Mouse (Mus musculus) cerebellum, adult 9-10 months (tissue): ENCODE results near the gene Clec2e.
"Not testable (repeated sequence)": the region's sequence is repeated elsewhere in the genome, so short reads cannot be mapped to it uniquely, and the experiment has no call there.

ENCODE experiments used
- DNase-seq: peaks from one replicate; pipeline ENCODE4 v3.0.0; 2022

The Clec2e gene

DNA sequence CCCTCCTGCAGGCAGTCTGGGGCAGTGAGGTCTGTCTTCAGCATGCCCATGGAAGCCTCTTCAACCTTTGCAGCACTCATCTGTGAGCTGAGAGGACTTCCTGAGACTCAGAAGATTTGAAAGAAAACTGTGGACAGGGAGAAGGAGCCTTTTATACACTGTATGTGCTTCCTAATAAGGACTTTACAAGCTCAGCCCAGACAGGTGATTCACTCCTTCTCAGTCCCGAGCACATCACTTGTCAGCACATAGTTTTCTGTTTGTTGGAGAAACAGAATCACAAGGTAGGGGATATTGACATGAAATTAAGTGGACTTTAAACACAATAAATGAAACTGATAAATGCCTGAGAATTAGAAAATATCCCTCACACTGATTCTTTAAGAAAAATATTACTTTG is at the start of gene Clec2e:
TSS of gene Clec2e (minus strand) at position 120 of the 400 bp plus-strand sequence.
- not testable (repeated sequence) for DNase-seq

DNA sequence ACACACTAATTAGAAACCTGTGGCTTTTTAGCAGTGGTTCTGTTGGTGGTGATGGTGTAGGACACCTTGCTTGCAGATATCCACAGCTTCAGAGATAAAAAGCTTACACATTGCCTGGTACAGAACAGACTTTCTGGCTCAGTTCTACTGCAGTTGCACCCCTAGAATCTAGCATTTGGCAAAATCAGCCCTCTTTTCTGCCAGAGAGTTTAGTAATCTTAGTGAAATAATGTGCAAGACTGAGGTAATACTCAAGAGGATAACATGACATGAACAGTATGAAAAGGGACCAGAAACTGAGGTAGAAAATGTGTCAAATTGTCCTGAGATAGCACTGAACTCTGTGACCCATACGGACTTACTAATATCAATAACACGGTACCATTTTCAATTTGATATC is 46.1 kb upstream of the Clec2e start:
- DNase-seq, result no peak

DNA sequence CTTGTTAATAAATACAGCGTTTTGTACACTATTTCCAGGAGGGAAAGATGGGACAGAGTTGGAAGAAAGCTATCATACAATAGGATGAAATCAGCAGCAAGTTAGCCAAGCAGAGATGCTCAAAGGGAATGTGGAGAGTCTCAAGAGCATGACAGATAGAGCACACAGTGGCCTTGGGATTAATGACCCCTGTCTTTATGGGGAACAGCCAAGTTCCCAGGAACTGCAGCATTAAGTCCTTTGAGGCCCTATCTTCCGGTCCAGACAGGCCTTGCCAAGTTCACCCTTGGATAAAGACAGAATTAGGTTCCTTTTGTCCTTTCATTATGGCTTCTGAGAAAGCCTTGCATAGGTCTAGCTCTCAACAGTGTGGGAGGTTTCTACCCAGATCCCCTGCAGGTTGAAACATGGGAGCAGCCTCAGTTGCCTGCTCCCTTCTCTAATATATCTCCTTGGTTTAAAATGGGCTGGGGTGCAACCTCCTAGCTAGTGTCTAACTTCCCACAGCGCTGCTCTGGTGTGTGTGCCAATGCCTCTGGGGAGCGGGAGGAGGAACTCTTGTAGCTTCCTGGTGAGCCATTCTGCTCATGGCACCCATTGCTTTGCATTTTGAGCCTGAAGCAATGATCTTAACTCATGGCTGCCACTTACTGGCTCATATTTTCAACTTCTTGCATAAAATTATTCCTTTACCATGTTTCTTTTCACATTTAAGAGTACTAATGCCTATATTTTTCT is 32.1 kb upstream of the Clec2e start:
- no peak for DNase-seq

DNA sequence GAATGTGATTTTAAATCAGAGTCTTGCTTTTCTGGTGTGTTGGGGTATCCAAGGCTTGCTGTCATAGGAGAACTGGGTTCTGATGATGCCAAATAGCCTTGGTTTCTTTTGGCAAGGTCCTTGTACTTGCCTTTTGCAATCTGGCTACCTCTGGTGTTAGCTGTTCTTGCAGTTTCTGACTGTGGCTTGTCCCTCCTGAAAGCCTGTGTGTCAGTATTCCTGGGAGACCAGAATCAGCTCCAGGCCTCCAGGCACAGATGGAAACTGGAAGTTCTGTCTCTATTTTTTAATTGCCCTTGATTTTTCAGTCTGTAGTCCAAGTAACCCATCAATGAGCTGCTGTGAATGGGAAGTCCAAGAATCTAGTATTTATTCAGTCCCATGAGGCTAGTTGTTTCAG is 26.1 kb upstream of the Clec2e start:
- no peak for DNase-seq

DNA sequence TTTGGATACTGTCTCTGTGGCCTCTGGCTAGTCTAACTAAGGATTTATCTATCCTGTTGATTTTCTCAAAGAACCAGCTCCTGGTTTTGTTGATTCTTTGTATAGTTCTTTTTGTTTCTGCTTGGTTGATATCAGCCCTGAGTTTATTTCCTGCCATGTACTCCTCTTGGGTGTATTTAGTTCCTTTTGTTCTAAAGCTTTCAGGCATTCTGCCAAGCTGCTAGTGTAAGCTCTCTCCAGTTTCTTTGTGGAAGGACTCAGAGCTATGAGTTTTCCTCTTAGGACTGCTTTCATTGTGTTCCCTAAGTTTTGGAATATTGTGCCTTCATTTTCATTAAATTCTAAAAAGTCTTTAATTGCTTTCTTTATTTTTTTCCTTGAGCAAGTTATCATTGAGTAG is 23.8 kb upstream of the Clec2e start:
- DNase-seq, result not testable (repeated sequence)

DNA sequence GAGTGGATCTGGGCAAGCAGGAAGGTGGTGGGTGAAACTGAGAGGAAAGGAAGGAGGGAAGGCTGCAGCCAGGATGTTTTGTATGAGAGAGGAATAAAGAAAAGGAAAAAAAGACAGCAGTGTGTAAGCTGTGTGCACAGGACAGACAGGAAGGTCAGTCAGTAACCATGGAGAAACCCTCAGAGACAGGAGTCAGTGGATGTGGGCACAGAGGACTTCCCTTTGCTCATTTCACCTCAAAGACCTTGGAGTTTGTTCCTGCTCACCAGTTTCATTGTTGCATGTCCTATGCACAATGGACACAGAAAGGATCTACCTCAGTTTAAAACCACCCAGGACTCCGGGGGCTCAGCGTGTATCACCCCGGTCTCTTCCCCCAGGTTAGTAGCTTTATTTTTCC is 15.5 kb upstream of the Clec2e start:
- no peak for DNase-seq

DNA sequence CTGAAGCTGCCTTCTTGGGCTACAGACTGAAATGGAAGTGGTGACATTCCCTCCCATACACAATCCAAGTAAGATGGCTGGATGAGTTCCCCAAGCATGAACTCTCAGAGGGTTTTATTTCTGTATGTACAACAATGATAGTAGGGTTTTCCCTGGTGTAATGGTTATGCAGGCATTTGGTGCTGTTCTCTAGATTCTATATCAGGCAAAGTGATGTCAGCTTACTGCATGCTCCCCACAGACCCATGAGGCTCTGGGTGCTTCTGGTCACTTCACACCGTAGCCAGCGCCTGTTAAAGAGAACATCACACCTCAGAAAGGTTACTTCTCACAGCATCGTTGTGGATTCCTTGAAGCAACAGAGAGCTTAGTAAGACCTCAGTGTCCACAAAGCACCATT is 13.5 kb upstream of the Clec2e start:
- DNase-seq, result not testable (repeated sequence)

DNA sequence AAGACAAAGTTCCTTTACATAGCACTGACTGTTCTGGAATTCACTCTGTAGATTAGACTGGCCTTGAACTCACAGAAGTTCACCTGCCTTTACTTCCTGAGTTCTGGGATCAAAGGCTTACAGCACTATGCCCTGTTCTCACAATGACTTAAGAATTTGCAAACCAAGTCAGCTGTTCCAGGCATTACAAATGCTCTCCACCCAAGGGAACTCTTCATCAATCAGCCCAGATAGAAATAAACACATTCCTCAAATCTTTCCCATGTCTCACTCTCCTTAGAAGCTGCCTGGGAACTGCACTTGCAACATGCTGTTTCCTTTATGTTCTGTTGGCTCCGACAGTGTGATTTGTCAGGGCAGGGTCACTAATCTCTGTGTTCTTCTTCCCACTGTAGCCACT is 13.1 kb upstream of the Clec2e start:
- DNase-seq, result no peak

DNA sequence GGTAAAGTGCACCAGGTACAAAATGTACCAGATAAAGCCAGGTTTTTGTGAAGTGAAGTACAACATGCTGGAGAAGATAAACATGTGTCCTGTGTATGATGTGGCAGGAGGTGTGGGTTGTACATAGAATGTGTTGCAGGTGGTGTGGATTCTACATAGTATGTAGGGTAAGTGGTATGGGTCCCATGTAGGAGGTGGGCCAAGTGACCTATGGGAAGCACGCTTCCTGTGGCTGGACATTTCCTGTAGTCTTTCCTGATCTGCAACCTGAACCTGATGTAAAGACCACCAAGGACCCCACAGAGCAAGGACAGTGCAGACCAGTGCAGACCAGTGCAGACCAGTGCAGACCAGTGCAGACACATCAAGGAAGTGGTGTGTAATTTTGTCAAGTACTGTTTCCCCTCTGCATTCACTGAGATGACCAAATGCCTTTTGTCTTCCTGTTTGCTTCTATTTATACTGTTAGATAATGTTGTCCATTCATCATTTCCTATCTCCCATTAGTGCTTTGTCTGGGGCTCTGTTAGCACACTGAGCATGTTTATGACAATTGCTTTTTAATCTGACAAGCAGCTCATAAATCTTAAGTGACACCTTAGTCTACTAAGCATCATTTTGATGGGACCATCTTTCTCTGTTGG is 12.4 kb upstream of the Clec2e start:
- DNase-seq, result no peak

DNA sequence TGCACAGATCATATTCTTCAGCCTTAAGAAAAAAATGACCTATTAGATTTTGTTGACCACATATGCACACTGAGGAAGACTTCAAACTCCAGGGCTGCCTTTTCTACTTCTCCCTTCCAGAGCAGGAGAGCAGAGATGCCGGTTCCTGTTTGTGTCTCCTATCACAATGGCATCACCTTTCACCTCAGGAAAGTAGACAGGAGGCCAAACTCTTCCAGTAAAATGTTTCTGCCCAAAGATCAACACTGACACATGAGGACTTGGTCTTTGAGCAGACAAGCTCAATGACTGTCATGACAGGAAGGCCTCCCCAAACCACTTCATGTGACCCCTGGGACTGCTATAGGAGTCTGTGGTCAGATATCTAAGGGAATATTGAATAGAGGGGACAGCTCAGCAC is 11.8 kb upstream of the Clec2e start:
- no peak for DNase-seq

DNA sequence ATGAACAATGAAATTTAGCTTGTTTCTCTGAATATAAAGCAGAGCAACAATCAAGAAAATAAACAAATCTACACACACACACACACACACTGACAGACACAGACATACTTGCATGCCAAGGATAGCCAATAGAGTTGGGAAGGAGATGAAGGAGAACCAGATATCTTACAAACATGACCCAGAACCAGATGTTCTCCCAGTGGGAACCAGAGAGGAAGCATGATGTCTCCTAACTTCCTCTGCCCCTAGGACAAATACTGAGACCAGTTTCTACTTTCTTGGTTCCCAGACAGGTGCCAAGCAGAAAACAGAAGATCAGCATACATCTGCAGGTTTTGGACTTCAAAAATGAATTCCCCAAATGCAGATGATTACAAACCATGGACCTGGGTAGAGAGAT is 7.2 kb upstream of the Clec2e start:
- DNase-seq, result no peak

DNA sequence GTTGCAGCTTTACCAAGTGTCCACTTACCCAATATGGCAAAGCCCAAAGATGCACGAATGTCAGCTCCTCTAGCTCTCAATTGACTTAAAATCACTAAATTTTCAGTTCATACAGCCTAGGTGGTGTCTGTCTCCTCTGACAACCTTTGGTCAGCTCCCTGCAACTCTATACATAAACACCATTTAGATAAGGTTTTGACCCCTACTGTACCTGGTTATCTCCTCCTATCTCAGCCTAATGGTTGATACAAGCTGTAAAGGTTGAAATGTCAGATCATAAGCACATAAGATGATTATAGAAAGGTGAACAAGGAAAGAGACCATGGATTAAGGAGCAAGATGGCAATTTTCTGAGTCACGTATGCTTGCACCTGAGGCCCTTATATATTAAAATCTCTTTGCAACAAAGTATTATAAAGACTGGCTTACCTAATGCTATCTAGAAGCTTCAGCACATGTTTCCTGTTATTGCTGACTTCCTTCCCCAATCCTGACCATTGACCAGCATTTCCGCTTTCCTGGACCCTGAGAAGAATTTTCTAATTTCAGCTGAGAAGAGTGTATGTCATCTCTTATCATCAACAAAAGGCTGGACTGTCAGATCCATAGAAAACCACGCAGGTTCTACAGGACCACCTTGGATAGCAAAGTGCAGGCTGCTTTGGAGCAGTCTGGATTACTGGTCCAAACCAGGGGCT is 2.3 kb upstream of the Clec2e start:
- no peak for DNase-seq

DNA sequence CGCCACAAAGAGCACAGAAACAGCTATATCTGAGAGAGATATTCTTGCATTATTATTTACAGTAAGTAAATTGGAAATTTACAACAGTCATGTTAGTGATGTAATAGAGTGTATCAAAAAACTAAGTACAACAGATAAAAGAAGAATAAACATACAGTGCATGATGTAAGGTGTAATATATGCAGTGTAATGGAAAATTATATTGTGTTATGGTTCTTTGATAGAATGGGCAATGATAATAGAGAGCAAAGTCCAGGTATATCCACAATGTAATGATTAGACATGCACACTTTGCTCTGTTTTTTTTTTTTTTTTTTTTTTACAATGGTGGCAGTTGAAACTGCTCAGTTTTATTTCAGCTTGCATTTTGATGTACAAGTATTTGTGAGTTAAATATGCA is 891 bp upstream of the Clec2e start:
- DNase-seq, result no peak

DNA sequence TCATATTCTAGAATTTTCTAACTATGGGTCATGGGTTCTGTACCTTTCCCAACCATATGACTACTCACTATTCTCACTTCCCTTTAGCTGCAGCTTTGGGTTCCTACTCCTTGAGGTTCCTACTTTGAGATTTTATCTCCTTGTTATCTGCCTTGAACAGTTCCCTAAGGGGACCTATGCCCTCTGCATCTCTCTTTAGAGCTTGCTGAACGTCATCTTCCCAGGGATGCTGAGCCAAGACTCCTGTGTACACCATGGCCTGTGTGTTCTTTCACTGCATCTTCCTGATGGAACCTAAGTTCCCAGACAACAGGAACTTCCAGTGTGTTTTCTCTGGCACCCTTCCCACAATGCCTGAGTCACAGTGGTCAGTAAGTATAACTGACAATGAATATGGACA is 2.8 kb downstream of the Clec2e start:
- DNase-seq, result no peak

DNA sequence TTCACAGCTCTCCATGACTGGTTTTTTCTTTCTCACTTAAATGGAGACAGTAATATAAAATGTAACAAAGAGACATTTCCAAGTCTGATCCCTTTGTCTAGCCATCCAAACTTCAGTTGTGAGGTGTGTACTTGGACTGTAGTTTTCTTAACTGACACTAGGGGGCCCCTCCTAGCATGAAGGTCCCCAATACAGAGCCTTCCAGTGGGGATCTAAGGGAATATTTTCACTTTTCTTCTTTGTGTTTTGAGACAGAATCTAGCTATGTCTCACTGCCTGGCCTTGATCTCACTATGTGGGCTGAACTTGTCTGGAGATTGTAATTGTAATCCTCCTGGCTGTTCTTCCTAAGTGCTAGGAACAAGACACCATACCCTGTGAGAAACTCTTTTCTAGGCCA is 5.5 kb downstream of the Clec2e start:
- peak; percentile 9 for DNase-seq

DNA sequence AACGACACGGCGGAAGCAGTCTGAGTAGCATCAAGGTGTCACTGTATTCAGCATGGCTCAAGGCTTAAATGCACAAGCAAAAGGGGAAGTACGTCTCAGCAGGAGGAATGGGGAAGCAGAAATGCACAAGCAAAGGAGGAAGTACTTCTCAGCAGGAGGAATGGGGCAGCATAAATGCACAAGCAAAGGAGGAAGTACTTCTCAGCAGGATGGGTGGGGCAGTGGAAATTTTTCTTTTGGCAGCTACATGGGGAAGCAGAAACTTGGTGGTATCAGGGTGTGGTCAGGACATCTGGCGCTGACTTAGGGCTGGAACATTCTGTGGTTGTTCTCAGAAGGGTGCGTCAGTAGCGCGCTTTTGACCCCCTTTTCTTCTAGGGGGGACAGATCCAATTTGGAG is 12.1 kb downstream of the Clec2e start:
- not testable (repeated sequence) for DNase-seq

DNA sequence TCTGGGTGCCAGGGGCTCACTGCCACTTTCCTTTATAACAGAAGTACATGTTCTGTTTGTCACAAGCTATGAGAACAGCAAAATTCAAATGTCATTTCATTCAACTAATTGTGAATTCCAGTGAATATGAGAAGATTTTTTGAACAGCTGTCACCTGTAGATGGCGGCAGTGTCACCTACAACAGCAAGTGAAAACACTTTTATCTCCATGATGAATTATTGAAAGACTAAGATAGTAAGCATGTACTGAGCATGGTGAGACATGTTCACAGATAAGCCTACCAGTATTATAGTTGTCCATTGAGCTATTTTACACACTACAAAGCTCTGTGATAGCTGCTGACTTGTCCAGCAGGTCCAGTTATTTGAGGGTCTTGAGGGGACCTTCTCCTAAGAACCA is 12.6 kb downstream of the Clec2e start:
- no peak for DNase-seq

DNA sequence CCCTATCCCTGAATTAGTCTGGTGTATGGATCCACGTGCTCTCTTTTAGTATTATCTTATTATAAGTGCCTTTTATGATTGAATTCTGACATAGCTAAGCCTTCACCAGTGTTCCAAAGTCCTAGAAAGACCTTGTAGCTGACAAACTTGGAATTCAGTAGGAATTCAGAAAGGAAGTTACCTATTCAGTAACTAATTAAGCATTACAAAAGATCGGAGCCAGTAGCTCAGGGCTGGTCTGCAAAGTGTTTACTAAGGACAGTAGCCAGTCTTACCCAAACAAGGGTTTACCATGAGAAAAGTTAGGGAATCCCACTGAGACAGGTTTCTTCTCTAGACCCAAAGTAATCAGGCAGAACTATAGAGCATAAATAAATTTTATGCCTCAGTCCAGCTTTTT is 14.7 kb downstream of the Clec2e start:
- DNase-seq, result not testable (repeated sequence)

DNA sequence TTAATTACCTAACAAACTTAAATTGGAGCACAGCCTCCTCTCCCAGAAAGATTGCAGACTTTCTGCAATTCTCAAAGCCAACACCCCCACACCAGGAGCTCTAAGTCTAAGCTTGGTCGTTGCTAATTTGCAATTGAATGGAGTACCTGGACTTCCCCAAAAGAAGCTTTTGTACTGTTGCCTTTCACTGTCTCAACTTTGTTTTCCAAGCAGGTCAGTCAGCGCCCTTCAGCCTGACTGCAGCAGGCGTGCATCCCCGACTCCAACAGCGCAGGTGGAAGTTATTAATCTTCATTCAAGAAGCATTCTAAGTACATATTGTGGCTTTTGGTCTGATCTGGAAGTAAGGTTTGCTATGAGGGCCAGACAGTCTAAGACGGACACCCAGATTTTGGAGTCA is 15.6 kb downstream of the Clec2e start:
- DNase-seq, result no peak

DNA sequence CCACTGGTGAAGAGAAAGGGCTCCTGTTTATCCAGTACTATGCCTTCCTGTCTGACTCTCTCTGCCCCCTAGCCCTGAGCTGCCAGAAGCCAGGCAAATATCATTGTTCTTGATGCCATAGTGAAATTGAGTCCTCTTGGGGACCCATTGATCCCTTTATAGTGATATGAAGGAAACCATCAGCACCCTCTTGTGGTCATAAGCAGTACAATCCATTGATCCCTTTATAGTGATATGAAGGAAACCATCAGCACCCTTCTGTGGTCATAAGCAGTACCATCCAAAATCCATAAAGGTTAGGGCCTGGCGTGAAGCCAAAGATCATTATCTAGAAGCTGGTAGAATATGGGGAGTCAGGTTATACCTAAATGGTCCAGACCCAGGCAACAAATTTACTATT is 33.7 kb downstream of the Clec2e start:
- peak; percentile 9 for DNase-seq

DNA sequence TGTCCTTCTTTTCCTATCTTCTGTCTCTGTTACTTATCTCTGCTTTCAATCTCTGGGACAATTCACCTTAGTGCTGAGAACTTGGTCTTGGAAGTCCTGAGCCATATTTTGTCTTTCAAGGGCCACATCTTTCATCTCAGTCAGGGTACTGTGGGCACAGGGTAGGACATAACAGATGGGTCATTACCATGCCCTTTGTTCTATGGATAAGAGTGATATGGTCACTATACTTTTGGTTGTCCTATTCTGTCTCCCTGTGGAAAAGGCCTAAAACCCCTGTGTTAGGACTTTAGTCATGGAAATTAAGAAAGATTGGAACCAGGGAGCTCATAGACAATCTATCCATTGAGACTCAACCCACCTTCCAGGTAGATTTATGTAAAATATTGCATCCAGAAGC is 34.2 kb downstream of the Clec2e start:
- no peak for DNase-seq

DNA sequence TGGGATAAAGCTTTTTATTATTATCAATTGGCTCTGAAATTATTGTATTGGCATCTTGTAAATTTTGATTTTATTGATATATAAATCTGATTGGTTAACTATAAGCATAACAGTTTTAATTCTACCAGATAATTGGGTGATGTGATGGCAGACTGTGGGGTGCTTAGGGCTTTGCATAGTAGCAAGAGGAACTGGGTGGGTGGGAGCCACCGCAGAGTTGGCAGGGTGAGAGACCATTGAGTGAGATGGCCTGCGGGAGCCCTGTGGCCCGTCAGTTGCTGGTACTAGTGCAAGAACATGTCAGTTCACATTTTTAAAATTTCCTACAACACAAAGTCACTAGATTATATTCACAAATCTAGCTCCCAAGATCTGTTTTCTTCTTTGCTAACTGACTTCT is 34.9 kb downstream of the Clec2e start:
- no peak for DNase-seq

DNA sequence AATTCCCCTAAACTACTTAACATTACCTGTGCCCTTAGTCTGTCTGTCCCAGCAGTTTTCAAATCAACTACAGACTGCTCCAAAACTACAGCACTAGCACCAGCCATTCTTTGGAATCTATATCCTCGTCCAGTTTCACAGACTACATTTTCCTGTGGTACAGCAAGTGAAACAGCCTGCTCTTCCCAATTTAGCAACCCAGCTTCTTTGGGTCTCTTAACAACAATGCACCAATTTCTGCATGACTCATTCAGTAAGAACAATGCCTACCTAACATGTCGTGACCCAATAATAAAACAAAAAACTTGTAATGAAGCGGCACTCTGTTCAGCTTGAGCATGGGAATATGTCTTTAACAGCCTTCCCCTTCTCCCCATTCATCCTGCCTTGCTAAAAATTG is 35.3 kb downstream of the Clec2e start:
- DNase-seq, result no peak

DNA sequence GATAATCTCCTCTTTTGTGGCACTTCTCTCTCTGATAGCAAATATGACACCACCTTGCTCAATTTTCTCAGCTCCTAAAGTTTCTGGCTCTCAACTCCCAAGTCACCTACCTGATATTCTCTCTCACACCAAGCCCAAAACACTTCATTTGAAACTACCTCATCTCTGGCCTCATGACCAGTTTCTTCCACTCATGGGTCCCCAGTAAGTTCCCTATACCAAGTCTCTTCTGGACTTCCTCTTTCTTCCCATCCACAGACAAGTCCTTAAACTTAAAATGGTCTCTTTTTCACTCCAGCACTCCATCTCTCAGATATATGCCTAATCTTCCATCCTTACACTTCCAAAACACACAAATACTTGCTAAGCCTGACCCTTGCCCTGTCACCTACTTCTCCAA is 42.7 kb downstream of the Clec2e start:
- DNase-seq, result no peak
